Mouse (Mus musculus): ENCODE results near the gene Dnm1. TPM values are rescaled to one million over a fixed set of nuclear protein-coding genes. Genes with fewer than 3 reads are reported as not detected.

Gene Dnm1
- total and polyA plus RNA-seq, 2 experiments from 2014 or later, result 107 to 170 TPM

GRCm38 (mm10) chr2:32294348-32294747 lies 58.8 kb downstream of the Dnm1 start:
- Histone ChIP-seq H3K9ac (replicated peaks; ENCODE audit: low read length, poor library complexity, severe bottlenecking) (no peak overlapping the region), H3K36me3 (ENCODE audit: insufficient read depth, low read length) (peaks cover 38% of the 10 kb centered on the region), H3K27me3 (ENCODE audit: insufficient read depth, low read length) (no peaks in the 10 kb centered on the region), H3K27ac (ENCODE audit: low read depth, low read length) (no peak overlapping the region), H3K4me1 (ENCODE audit: insufficient read depth, low read length) (peaks cover 1% of the 10 kb centered on the region; the same call in 1 of the 2 replicates), H3K4me2 (ENCODE audit: low read depth, low read length, poor library complexity, severe bottlenecking) (no peak overlapping the region), H3K4me3 (ENCODE audit: low read depth, low read length) (no peak overlapping the region), H3K9me3 (ENCODE audit: low read length) (no peaks in the 10 kb centered on the region)
- DNase-seq (ENCODE audit: low spot score) (no peak), ATAC-seq (ENCODE audit: low FRiP score) (no peak)
- 83% methylated on average over 8 of the region's 8 CpGs for WGBS
- no peak for TF ChIP-seq CTCF (IDR thresholded peaks at IDR 0.05)

DNA sequence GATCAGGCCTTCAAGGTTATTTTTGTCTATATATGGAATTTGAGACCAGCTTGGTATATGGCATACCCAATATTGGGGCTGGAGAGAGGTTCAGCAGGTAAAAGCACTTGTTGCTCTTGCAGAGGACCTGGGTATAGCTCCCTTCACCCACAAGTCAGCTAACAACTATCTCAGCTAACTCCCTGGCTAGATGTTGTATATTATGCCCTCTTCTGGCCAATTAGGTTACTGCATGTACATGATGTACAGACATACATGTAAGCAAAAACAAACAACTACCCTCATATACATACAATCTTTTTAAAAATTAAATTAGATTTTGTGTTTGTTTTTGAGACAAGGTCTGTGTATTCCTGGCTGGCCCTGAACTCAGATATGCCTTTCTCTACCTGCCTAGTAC lies 63.6 kb downstream of the Dnm1 start:
- Histone ChIP-seq H3K9ac (replicated peaks; ENCODE audit: low read length, poor library complexity, severe bottlenecking) (no peak overlapping the region), H3K9me3 (ENCODE audit: low read length) (no peaks in the 10 kb centered on the region), H3K27me3 (ENCODE audit: insufficient read depth, low read length) (no peaks in the 10 kb centered on the region), H3K4me1 (ENCODE audit: insufficient read depth, low read length) (peaks cover 11% of the 10 kb centered on the region; the same call in 1 of the 2 replicates), H3K4me3 (ENCODE audit: low read depth, low read length) (no peak overlapping the region; the same call in 1 of the 2 replicates), H3K36me3 (ENCODE audit: insufficient read depth, low read length) (peaks cover 18% of the 10 kb centered on the region), H3K27ac (ENCODE audit: low read depth, low read length) (no peak overlapping the region), H3K4me2 (ENCODE audit: low read depth, low read length, poor library complexity, severe bottlenecking) (peak overlapping the region; percentile 73)
- ATAC-seq (ENCODE audit: low FRiP score) (no peak), DNase-seq (ENCODE audit: low spot score) (peak; percentile 37)
- peak; percentile 71 for TF ChIP-seq CTCF (IDR thresholded peaks at IDR 0.05)

- Histone ChIP-seq H3K9ac (replicated peaks; ENCODE audit: low read length, poor library complexity, severe bottlenecking) (peak overlapping the region; percentile 93), H3K36me3 (ENCODE audit: insufficient read depth, low read length) (peaks cover 18% of the 10 kb centered on the region), H3K4me3 (ENCODE audit: low read depth, low read length) (peak overlapping the region; percentile 77), H3K27ac (ENCODE audit: low read depth, low read length) (peak overlapping the region; percentile 67), H3K4me2 (ENCODE audit: low read depth, low read length, poor library complexity, severe bottlenecking) (peak overlapping the region; percentile 73), H3K27me3 (ENCODE audit: insufficient read depth, low read length) (no peaks in the 10 kb centered on the region), H3K9me3 (ENCODE audit: low read length) (no peaks in the 10 kb centered on the region), H3K4me1 (ENCODE audit: insufficient read depth, low read length) (peaks cover 11% of the 10 kb centered on the region; the same call in 1 of the 2 replicates)
- peak; percentile 59 for ATAC-seq (ENCODE audit: low FRiP score)
- peak; percentile 26 for DNase-seq (ENCODE audit: low spot score)
- WGBS, result 1% methylated on average over 28 of the region's 29 CpGs
- no peak for TF ChIP-seq CTCF (IDR thresholded peaks at IDR 0.05)
These were observed 64.7 kb downstream of the Dnm1 start for GRCm38 (mm10) chr2:32288371-32288931.

DNA sequence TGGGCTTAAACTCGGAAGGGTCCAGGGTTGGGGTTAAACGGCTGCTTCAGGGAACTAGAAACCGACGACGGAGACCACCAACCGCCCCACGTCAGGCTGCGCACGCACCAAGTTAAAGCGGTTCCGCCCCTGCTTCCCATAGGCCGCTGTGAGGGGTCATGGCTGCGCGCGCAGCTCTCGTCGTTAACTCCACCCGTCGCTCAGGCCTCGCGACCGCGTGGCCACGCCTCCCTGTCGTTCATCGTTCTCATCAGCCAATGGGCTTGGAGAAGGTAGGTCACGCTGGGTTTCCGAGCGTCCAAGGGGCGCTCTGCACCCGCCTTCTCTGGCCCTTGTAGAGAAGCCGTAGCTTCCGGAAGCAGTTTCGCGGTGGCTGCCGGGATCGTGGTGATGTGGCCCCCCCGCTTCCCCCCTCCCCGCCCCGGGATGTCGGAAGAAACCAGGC lies 65.2 kb downstream of the Dnm1 start, which contains the start of gene Swi5:
TSS of gene Swi5 (minus strand) at position 153 of the 445 bp plus-strand sequence.
- Histone ChIP-seq H3K27ac (ENCODE audit: low read depth, low read length) (peak within 1 kb of the TSS; percentile 80), H3K27me3 (ENCODE audit: insufficient read depth, low read length) (no peaks in the 10 kb centered on the region), H3K4me3 (ENCODE audit: low read depth, low read length) (peak within 1 kb of the TSS; percentile 77), H3K4me1 (ENCODE audit: insufficient read depth, low read length) (peaks cover 11% of the 10 kb centered on the region; the same call in 1 of the 2 replicates), H3K9me3 (ENCODE audit: low read length) (no peaks in the 10 kb centered on the region), H3K9ac (replicated peaks; ENCODE audit: low read length, poor library complexity, severe bottlenecking) (peak within 1 kb of the TSS; percentile 93), H3K36me3 (ENCODE audit: insufficient read depth, low read length) (peaks cover 15% of the 10 kb centered on the region), H3K4me2 (ENCODE audit: low read depth, low read length, poor library complexity, severe bottlenecking) (peak within 1 kb of the TSS; percentile 73)
- ATAC-seq (ENCODE audit: low FRiP score) (peak; percentile 99), DNase-seq (ENCODE audit: low spot score) (peak; percentile 100)
- WGBS, result 0% methylated on average over 40 of the region's 41 CpGs
- no peak for TF ChIP-seq CTCF (IDR thresholded peaks at IDR 0.05)

- peaks cover 15% of the 10 kb centered on the region for H3K36me3 ChIP-seq (ENCODE audit: insufficient read depth, low read length)
- DNase-seq (ENCODE audit: low spot score) (no peak), ATAC-seq (ENCODE audit: low FRiP score) (peak; percentile 31)
- peak within 1 kb of the TSS; percentile 93 for H3K9ac ChIP-seq (replicated peaks; ENCODE audit: low read length, poor library complexity, severe bottlenecking)
- H3K9me3 ChIP-seq (ENCODE audit: low read length), result no peaks in the 10 kb centered on the region
- WGBS, result under 1% methylated on average over 23 of the region's 23 CpGs
- H3K27me3 ChIP-seq (ENCODE audit: insufficient read depth, low read length), result no peaks in the 10 kb centered on the region
- no peak for TF ChIP-seq CTCF (IDR thresholded peaks at IDR 0.05)
- peak within 1 kb of the TSS; percentile 80 for H3K27ac ChIP-seq (ENCODE audit: low read depth, low read length)
- peak within 1 kb of the TSS; percentile 77 for H3K4me3 ChIP-seq (ENCODE audit: low read depth, low read length)
- peak within 1 kb of the TSS; percentile 73 for H3K4me2 ChIP-seq (ENCODE audit: low read depth, low read length, poor library complexity, severe bottlenecking)
- H3K4me1 ChIP-seq (ENCODE audit: insufficient read depth, low read length), result peaks cover 11% of the 10 kb centered on the region; the same call in 1 of the 2 replicates
These were observed 65.8 kb downstream of the Dnm1 start, which contains the start of gene Golga2 for GRCm38 (mm10) chr2:32287334-32287840. Golga2 (plus strand) TSS chr2:32287384.

DNA sequence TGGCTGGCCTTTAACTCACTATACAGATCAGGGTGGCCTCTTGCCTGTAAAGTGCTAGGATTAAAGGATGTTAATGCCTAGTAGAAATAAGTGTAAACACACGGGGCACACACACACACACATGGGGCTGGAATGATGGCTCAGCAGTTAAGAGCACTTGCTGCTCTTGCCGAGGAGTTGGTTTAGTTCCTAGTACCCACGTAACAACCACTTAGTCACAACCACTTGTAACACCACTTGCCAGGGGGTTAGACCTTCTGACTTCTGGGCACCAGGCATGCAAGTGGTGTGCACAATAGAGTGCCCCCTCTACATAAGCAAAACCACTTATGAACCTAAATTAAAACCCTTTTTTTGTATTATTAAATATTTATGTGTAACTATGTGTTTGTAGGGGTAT lies 69.2 kb downstream of the Dnm1 start:
- no peak overlapping the region for H3K27ac ChIP-seq (ENCODE audit: low read depth, low read length)
- H3K4me1 ChIP-seq (ENCODE audit: insufficient read depth, low read length), result peaks cover 8% of the 10 kb centered on the region; the same call in 1 of the 2 replicates
- WGBS, result 95% methylated on average over 3 of the region's 3 CpGs
- H3K9me3 ChIP-seq (ENCODE audit: low read length), result no peaks in the 10 kb centered on the region
- peaks cover 29% of the 10 kb centered on the region for H3K36me3 ChIP-seq (ENCODE audit: insufficient read depth, low read length)
- no peak overlapping the region for H3K4me3 ChIP-seq (ENCODE audit: low read depth, low read length)
- H3K9ac ChIP-seq (replicated peaks; ENCODE audit: low read length, poor library complexity, severe bottlenecking), result no peak overlapping the region
- no peak overlapping the region for H3K4me2 ChIP-seq (ENCODE audit: low read depth, low read length, poor library complexity, severe bottlenecking)
- no peak for ATAC-seq (ENCODE audit: low FRiP score)
- TF ChIP-seq CTCF (IDR thresholded peaks at IDR 0.05), result no peak
- DNase-seq (ENCODE audit: low spot score), result no peak
- H3K27me3 ChIP-seq (ENCODE audit: insufficient read depth, low read length), result no peaks in the 10 kb centered on the region

Measured in midbrain, postnatal 0 days (tissue).